Mouse (Mus musculus): ENCODE results near the gene Prune2.

- TF ChIP-seq CTCF (IDR thresholded peaks at IDR 0.05; ENCODE audit: insufficient read depth, low read length): no peak
- no peak for TF ChIP-seq POLR2A (IDR thresholded peaks at IDR 0.05; ENCODE audit: borderline replicate concordance, extremely low read depth, low read depth, low read length)
Measured at GRCm38 (mm10) chr19:17256867-17257266, 300.9 kb downstream of the Prune2 start.
